Mouse (Mus musculus) lung, postnatal 36 days (tissue): Measurements from ENCODE around the gene Vmn1r193.
"Not testable (repeated sequence)": the region's sequence is repeated elsewhere in the genome, so short reads cannot be mapped to it uniquely, and the experiment has no call there.

Source experiments
- DNase-seq: peaks from one replicate; pipeline ENCODE4 v3.0.0; 2022; ENCODE audit warnings: mixed read lengths

Vmn1r193 gene

DNA sequence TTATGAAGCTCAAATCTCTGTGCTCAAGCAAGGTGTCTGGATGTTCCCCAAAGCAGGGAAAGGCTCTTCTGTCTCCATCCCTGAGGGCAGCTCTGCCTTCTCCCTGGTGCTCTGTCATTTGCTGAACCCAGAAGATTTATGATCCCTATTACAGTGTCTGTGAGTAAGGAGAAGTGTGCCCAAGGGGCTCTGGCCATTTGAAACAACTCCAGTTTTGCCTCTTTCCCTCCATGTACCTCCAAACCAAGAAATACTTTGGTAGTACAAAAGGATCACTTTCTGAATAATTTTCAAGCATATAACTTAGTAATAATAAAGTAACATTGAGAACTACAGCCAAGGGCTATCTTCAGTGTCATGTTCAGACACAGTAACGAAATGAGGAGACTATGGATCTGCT, at the start of gene Vmn1r193:
TSS of gene Vmn1r193 (minus strand) at position 101 of the 400 bp plus-strand sequence.
- DNase-seq = not testable (repeated sequence)

- DNase-seq = no peak
Observed at GRCm38 (mm10) chr13:22271721-22272120, 48.8 kb upstream of the Vmn1r193 start.

- DNase-seq = not testable (repeated sequence)
Observed at GRCm38 (mm10) chr13:22270222-22270621, 47.3 kb upstream of the Vmn1r193 start, which contains the start of gene Vmn1r195. Gene Vmn1r195 (plus strand): TSS chr13:22270522.

- DNase-seq = no peak
Observed at GRCm38 (mm10) chr13:22243915-22244314, 21.0 kb upstream of the Vmn1r193 start, which contains the start of gene Vmn1r194. Gene Vmn1r194 (plus strand): TSS chr13:22244215.

- DNase-seq = not testable (repeated sequence)
Observed at GRCm38 (mm10) chr13:22192756-22193155, 30.2 kb downstream of the Vmn1r193 start.

DNA sequence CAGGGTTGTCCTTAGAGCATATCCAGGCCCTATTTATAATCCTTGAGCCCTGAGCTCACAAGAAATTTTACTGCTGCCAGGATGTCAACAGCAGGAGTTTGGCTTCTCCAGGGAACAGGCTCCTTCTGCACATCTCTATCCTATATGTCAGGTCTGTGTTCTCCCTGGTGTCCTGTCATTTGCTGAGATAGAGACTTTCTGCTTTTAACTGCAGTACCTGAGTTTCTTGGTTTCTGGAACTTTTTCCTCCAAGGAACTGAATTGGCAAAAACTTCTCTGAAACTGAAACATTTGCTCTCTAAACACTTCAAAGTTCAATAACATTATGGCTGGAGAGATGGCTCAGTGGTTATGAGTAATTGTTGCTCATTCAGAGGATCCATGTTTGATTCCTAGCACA, 31.9 kb downstream of the Vmn1r193 start, which contains the start of gene Vmn1r192:
TSS of gene Vmn1r192 (minus strand) at position 101 of the 400 bp plus-strand sequence.
- DNase-seq = no peak

DNA sequence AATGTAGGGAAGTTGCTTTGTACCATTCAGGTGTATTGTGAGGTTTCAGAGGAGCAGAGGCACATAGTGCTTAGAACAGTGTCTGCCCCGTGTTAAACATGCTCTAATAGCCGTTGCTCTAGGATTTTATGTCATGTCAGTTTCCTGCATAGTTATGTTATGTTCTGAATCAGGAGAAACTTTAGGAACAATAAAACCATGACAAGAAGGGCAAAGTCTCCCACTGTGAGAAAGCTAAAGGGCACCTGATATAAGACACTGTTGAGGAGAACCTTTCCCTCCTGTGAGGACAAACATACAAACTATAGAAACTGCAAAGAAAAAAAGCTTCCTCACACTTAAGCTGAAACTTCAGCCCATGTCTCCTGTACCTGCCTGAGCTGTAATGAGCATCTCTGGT, 32.6 kb downstream of the Vmn1r193 start:
- no peak for DNase-seq

GRCm38 (mm10) chr13:22189313-22189712, 33.6 kb downstream of the Vmn1r193 start:
- DNase-seq = no peak

- DNase-seq = no peak
Observed at GRCm38 (mm10) chr13:22183869-22184268, 39.1 kb downstream of the Vmn1r193 start, which contains the start of gene Vmn1r191. Gene Vmn1r191 (minus strand): TSS chr13:22183969.

DNA sequence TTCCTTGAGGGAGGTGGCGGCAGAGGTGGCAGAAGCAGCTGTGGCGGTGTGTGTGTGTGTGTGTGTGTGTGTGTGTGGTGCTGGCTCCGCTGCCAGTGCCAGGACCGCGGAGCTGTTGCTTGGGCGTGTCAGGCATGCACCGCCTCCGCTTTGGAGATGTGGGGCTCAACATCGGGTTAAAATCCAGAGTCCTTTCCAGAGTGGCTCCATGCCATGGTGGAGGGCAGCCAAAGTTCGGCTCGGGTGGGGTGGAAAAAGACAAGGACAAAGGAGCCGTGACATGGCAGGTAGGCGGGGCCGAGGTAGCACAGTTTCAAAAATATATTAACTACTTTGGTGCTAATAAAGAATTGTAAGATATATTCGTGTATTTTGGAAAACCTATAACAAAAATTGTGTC, 54.5 kb downstream of the Vmn1r193 start:
- DNase-seq = no peak
